Mouse (Mus musculus) spleen, adult 18-20 months (tissue): ENCODE measurements at regions not wholly inside any gene's neighbourhood (a gene's known extent, or its start where the extent isn't known, plus 50 kb on each side); places are given as distances from the start of the nearest gene placed in this dataset.

ENCODE experiments used
- DNase-seq, 2 experiments: peaks; one replicate each; pipeline ENCODE4 v3.0.0; 2022; ENCODE audit warnings: mixed read lengths in 2 of 2

- no peak for DNase-seq
These were observed 2631.2 kb upstream of the 5930422O12Rik start for GRCm38 (mm10) chr8:30797341-30797740.

- no peak for DNase-seq
These were observed 2611.5 kb upstream of the 5930422O12Rik start for GRCm38 (mm10) chr8:30817028-30817427.

GRCm38 (mm10) chr8:30822835-30823587, 2605.5 kb upstream of the 5930422O12Rik start:
- no peak for DNase-seq

GRCm38 (mm10) chr8:30823588-30823938, 2604.9 kb upstream of the 5930422O12Rik start:
- DNase-seq: no peak

- no peak for DNase-seq
These were observed 2602.5 kb upstream of the 5930422O12Rik start for GRCm38 (mm10) chr8:30826021-30826420.

GRCm38 (mm10) chr8:30838056-30838455, 2590.5 kb upstream of the 5930422O12Rik start:
- DNase-seq: no peak

GRCm38 (mm10) chr8:30840064-30840463, 2588.4 kb upstream of the 5930422O12Rik start:
- DNase-seq: peak in 1 of 2 experiments; percentile 16

GRCm38 (mm10) chr8:30863017-30863416, 2565.5 kb upstream of the 5930422O12Rik start:
- no peak for DNase-seq

- no peak for DNase-seq
These were observed 2522.3 kb upstream of the 5930422O12Rik start for GRCm38 (mm10) chr8:30906044-30906695.

- no peak for DNase-seq
These were observed 2514.8 kb upstream of the 5930422O12Rik start for GRCm38 (mm10) chr8:30913664-30914063.

- DNase-seq: no peak
These were observed 2513.4 kb upstream of the 5930422O12Rik start for GRCm38 (mm10) chr8:30915127-30915526.

- DNase-seq: no peak
These were observed 2512.8 kb upstream of the 5930422O12Rik start for GRCm38 (mm10) chr8:30915601-30916171.

GRCm38 (mm10) chr8:30916184-30916751, 2512.2 kb upstream of the 5930422O12Rik start:
- DNase-seq: no peak

- no peak for DNase-seq
These were observed 2507.1 kb upstream of the 5930422O12Rik start for GRCm38 (mm10) chr8:30921451-30921850.

GRCm38 (mm10) chr8:30923301-30924159, 2505.0 kb upstream of the 5930422O12Rik start:
- no peak for DNase-seq

- no peak for DNase-seq
These were observed 2504.4 kb upstream of the 5930422O12Rik start for GRCm38 (mm10) chr8:30924160-30924534.

- DNase-seq: no peak
These were observed 2503.9 kb upstream of the 5930422O12Rik start for GRCm38 (mm10) chr8:30924656-30925055.

- DNase-seq: no peak
These were observed 2490.9 kb upstream of the 5930422O12Rik start for GRCm38 (mm10) chr8:30937449-30938075.

- DNase-seq: no peak
These were observed 2487.6 kb upstream of the 5930422O12Rik start for GRCm38 (mm10) chr8:30940901-30941300.

- no peak for DNase-seq
These were observed 2486.9 kb upstream of the 5930422O12Rik start for GRCm38 (mm10) chr8:30941511-30942175.
